Mouse (Mus musculus): ENCODE measurements around the gene Kcnn4. TPM values are rescaled to one million over a fixed set of nuclear protein-coding genes. Genes with fewer than 3 reads are reported as not detected.

Gene Kcnn4
- polyA plus RNA-seq, 1 experiment, result 102 TPM

GRCm38 (mm10) chr7:24389516-24390187 lies 19.6 kb downstream of the Kcnn4 start:
- H3K36me3 ChIP-seq (ENCODE audit: control insufficient read depth, insufficient read depth, low read length), result peaks cover 2% of the 10 kb centered on the region; the same call in 1 of the 2 replicates
- no peak for DNase-seq (ENCODE audit: low read depth in 1 of 2, low spot score in 2 of 2)
- H3K4me1 ChIP-seq (ENCODE audit: control insufficient read depth, insufficient read depth, insufficient read length), result no peaks in the 10 kb centered on the region; the same call in 1 of the 2 replicates
- H3K27ac ChIP-seq (ENCODE audit: insufficient read depth, low read length), result no peak overlapping the region; the same call in 1 of the 2 replicates
- TF ChIP-seq CTCF (IDR thresholded peaks at IDR 0.05; ENCODE audit: extremely low read depth, insufficient read depth, insufficient read length, insufficient replicate concordance), result no peak
- TF ChIP-seq POLR2A (IDR thresholded peaks at IDR 0.05; ENCODE audit: low read depth, low read length), result no peak
- no peaks in the 10 kb centered on the region for H3K27me3 ChIP-seq (ENCODE audit: control insufficient read depth, insufficient read depth, low read length)
- H3K4me3 ChIP-seq (ENCODE audit: extremely low read depth, insufficient read depth, insufficient read length), result no peak overlapping the region
- WGBS, result 35% methylated on average over 13 of the region's 13 CpGs

GRCm38 (mm10) chr7:24390512-24390911 lies 20.4 kb downstream of the Kcnn4 start:
- DNase-seq (ENCODE audit: low read depth in 1 of 2, low spot score in 2 of 2), result no peak
- no peak overlapping the region for H3K4me3 ChIP-seq (ENCODE audit: extremely low read depth, insufficient read depth, insufficient read length)
- WGBS, result 71% methylated on average over 7 of the region's 7 CpGs
- no peaks in the 10 kb centered on the region; the same call in 1 of the 2 replicates for H3K4me1 ChIP-seq (ENCODE audit: control insufficient read depth, insufficient read depth, insufficient read length)
- H3K27ac ChIP-seq (ENCODE audit: insufficient read depth, low read length), result no peak overlapping the region
- TF ChIP-seq CTCF (IDR thresholded peaks at IDR 0.05; ENCODE audit: extremely low read depth, insufficient read depth, insufficient read length, insufficient replicate concordance), result no peak
- TF ChIP-seq POLR2A (IDR thresholded peaks at IDR 0.05; ENCODE audit: low read depth, low read length), result no peak
- H3K36me3 ChIP-seq (ENCODE audit: control insufficient read depth, insufficient read depth, low read length), result no peaks in the 10 kb centered on the region
- H3K27me3 ChIP-seq (ENCODE audit: control insufficient read depth, insufficient read depth, low read length), result no peaks in the 10 kb centered on the region

- Histone ChIP-seq H3K36me3 (ENCODE audit: control insufficient read depth, insufficient read depth, low read length) (no peaks in the 10 kb centered on the region), H3K4me1 (ENCODE audit: control insufficient read depth, insufficient read depth, insufficient read length) (no peaks in the 10 kb centered on the region; the same call in 1 of the 2 replicates), H3K27ac (ENCODE audit: insufficient read depth, low read length) (no peak overlapping the region), H3K4me3 (ENCODE audit: extremely low read depth, insufficient read depth, insufficient read length) (no peak overlapping the region), H3K27me3 (ENCODE audit: control insufficient read depth, insufficient read depth, low read length) (no peaks in the 10 kb centered on the region)
- no peak for TF ChIP-seq POLR2A (IDR thresholded peaks at IDR 0.05; ENCODE audit: low read depth, low read length)
- TF ChIP-seq CTCF (IDR thresholded peaks at IDR 0.05; ENCODE audit: extremely low read depth, insufficient read depth, insufficient read length, insufficient replicate concordance), result no peak
- 35% methylated on average over 5 of the region's 5 CpGs for WGBS
- no peak for DNase-seq (ENCODE audit: low read depth in 1 of 2, low spot score in 2 of 2)
These were observed 21.0 kb downstream of the Kcnn4 start for GRCm38 (mm10) chr7:24391077-24391476.

GRCm38 (mm10) chr7:24391687-24392086 lies 21.6 kb downstream of the Kcnn4 start:
- H3K36me3 ChIP-seq (ENCODE audit: control insufficient read depth, insufficient read depth, low read length), result no peaks in the 10 kb centered on the region
- TF ChIP-seq CTCF (IDR thresholded peaks at IDR 0.05; ENCODE audit: extremely low read depth, insufficient read depth, insufficient read length, insufficient replicate concordance), result no peak
- TF ChIP-seq POLR2A (IDR thresholded peaks at IDR 0.05; ENCODE audit: low read depth, low read length), result no peak
- 56% methylated on average over 2 of the region's 2 CpGs for WGBS
- no peaks in the 10 kb centered on the region; the same call in 1 of the 2 replicates for H3K4me1 ChIP-seq (ENCODE audit: control insufficient read depth, insufficient read depth, insufficient read length)
- DNase-seq (ENCODE audit: low read depth in 1 of 2, low spot score in 2 of 2), result no peak
- H3K4me3 ChIP-seq (ENCODE audit: extremely low read depth, insufficient read depth, insufficient read length), result no peak overlapping the region
- no peaks in the 10 kb centered on the region for H3K27me3 ChIP-seq (ENCODE audit: control insufficient read depth, insufficient read depth, low read length)
- H3K27ac ChIP-seq (ENCODE audit: insufficient read depth, low read length), result no peak overlapping the region

GRCm38 (mm10) chr7:24394054-24394453 lies 24.0 kb downstream of the Kcnn4 start:
- no peak for TF ChIP-seq POLR2A (IDR thresholded peaks at IDR 0.05; ENCODE audit: low read depth, low read length)
- no peak for TF ChIP-seq CTCF (IDR thresholded peaks at IDR 0.05; ENCODE audit: extremely low read depth, insufficient read depth, insufficient read length, insufficient replicate concordance)
- H3K4me1 ChIP-seq (ENCODE audit: control insufficient read depth, insufficient read depth, insufficient read length), result peaks cover 1% of the 10 kb centered on the region; the same call in 1 of the 2 replicates
- WGBS, result 48% methylated on average over 3 of the region's 3 CpGs
- H3K27me3 ChIP-seq (ENCODE audit: control insufficient read depth, insufficient read depth, low read length), result no peaks in the 10 kb centered on the region
- no peak overlapping the region for H3K27ac ChIP-seq (ENCODE audit: insufficient read depth, low read length)
- no peak overlapping the region for H3K4me3 ChIP-seq (ENCODE audit: extremely low read depth, insufficient read depth, insufficient read length)
- no peaks in the 10 kb centered on the region for H3K36me3 ChIP-seq (ENCODE audit: control insufficient read depth, insufficient read depth, low read length)
- DNase-seq (ENCODE audit: low read depth in 1 of 2, low spot score in 2 of 2), result no peak

GRCm38 (mm10) chr7:24394475-24395161 lies 24.6 kb downstream of the Kcnn4 start:
- no peaks in the 10 kb centered on the region for H3K27me3 ChIP-seq (ENCODE audit: control insufficient read depth, insufficient read depth, low read length)
- WGBS, result 27% methylated on average over 15 of the region's 15 CpGs
- no peak overlapping the region for H3K27ac ChIP-seq (ENCODE audit: insufficient read depth, low read length)
- H3K4me3 ChIP-seq (ENCODE audit: extremely low read depth, insufficient read depth, insufficient read length), result no peak overlapping the region
- TF ChIP-seq POLR2A (IDR thresholded peaks at IDR 0.05; ENCODE audit: low read depth, low read length) (no peak), CTCF (IDR thresholded peaks at IDR 0.05; ENCODE audit: extremely low read depth, insufficient read depth, insufficient read length, insufficient replicate concordance) (no peak)
- H3K36me3 ChIP-seq (ENCODE audit: control insufficient read depth, insufficient read depth, low read length), result no peaks in the 10 kb centered on the region
- DNase-seq (ENCODE audit: low read depth in 1 of 2, low spot score in 2 of 2), result no peak
- H3K4me1 ChIP-seq (ENCODE audit: control insufficient read depth, insufficient read depth, insufficient read length), result peaks cover 3% of the 10 kb centered on the region; the same call in 1 of the 2 replicates
